Mouse (Mus musculus): ENCODE measurements around the gene Bbs7. TPM values are rescaled to one million over a fixed set of nuclear protein-coding genes. Genes with fewer than 3 reads are reported as not detected.
A peak's percentile ranks its signal among the peaks of the same experiment; 100 is the strongest.
"Not testable (repeated sequence)": the region's sequence is repeated elsewhere in the genome, so short reads cannot be mapped to it uniquely, and the experiment has no call there.

Gene Bbs7
- 14.2 and 21.6 TPM in 2 replicates for polyA plus RNA-seq (2014; fragmentation: Nextera tagmentation; extraction: Ambion mirVana)

DNA sequence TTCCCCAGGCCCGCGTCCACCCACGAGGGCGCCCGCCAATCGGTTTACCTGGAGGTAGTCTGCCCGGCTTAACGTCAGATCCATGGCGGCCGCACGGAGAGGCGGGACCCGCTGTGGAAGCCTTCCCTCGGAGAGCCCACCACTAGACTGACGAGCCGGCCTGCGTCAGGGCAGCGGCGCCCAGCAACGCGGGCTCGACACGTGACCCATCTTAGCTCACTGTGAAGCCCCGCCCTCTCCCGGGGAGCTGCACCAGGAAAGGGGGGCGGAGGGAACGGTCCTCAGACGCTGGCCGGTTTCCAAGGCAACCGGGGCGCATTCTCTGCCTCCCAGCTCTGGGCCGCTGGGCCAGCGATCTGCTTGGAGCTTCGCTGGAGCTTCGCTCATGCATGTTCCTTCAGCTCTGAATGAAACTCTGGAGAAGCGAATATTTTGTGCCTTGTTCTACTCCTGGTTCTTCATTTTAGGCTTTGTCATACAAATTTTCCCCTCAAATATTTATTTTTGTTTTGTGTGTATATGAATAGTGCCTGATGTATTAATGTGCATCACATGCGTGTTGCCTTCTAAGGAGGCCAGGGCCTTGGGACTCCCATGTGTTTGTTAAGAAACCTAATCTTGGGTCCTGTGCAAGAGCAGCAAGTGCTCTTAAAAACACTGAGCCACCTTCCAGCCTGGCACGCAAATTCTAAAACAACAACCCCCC, at the start of gene Bbs7:
TSS of gene Bbs7 (minus strand) at position 276 of the 706 bp plus-strand sequence.
- Histone ChIP-seq H3K4me2 (ENCODE audit: low read length) (peak within 1 kb of the TSS; percentile 68), H3K4me3 (replicated peaks; ENCODE audit: low read depth, low read length) (peak within 1 kb of the TSS; percentile 70), H3K36me3 (ENCODE audit: control insufficient read depth, insufficient read depth, low read length) (0 out of 2 replicates have a peak, but pooled peaks cover 2% of the 10 kb centered on the region), H3K27me3 (ENCODE audit: control insufficient read depth, insufficient read depth, low read length) (no peaks in the 10 kb centered on the region), H3K9me3 (ENCODE audit: control insufficient read depth, low read length) (no peaks in the 10 kb centered on the region), H3K4me1 (ENCODE audit: control insufficient read depth, insufficient read depth, low read length) (no peaks in the 10 kb centered on the region; the same call in 1 of the 2 replicates), H3K27ac (replicated peaks; ENCODE audit: low read depth, low read length) (peak within 1 kb of the TSS; percentile 86), H3K9ac (replicated peaks; ENCODE audit: low read length) (peak within 1 kb of the TSS; percentile 84)
- ATAC-seq (ENCODE audit: low FRiP score, low TSS enrichment) (peak; percentile 100), DNase-seq (peak; percentile 100)
- whole genome bisulfite sequencing, result 4% methylated on average over 38 of the region's 38 CpGs

DNA sequence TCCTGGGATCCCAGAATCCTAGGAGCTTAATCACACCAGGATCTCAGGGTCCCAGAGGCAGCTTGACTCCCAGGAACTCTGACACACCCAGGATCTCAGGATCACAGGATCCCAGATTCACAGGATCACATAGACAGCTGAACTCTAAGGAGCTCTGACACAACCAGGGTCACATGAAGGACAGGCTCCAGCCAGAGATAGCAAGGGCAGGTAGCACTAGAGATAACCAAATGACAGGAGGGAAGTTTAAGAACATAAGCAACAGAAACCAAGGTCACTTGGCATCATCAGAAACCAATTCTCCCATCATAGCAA, 31.9 kb upstream of the Bbs7 start:
- H3K4me3 ChIP-seq (replicated peaks; ENCODE audit: low read depth, low read length); H3K4me1 ChIP-seq (ENCODE audit: control insufficient read depth, insufficient read depth, low read length); DNase-seq; H3K4me2 ChIP-seq (ENCODE audit: low read length); H3K27ac ChIP-seq (replicated peaks; ENCODE audit: low read depth, low read length); H3K27me3 ChIP-seq (ENCODE audit: control insufficient read depth, insufficient read depth, low read length); H3K9ac ChIP-seq (replicated peaks; ENCODE audit: low read length); H3K9me3 ChIP-seq (ENCODE audit: control insufficient read depth, low read length); ATAC-seq (ENCODE audit: low FRiP score, low TSS enrichment); H3K36me3 ChIP-seq (ENCODE audit: control insufficient read depth, insufficient read depth, low read length): not testable (repeated sequence)

DNA sequence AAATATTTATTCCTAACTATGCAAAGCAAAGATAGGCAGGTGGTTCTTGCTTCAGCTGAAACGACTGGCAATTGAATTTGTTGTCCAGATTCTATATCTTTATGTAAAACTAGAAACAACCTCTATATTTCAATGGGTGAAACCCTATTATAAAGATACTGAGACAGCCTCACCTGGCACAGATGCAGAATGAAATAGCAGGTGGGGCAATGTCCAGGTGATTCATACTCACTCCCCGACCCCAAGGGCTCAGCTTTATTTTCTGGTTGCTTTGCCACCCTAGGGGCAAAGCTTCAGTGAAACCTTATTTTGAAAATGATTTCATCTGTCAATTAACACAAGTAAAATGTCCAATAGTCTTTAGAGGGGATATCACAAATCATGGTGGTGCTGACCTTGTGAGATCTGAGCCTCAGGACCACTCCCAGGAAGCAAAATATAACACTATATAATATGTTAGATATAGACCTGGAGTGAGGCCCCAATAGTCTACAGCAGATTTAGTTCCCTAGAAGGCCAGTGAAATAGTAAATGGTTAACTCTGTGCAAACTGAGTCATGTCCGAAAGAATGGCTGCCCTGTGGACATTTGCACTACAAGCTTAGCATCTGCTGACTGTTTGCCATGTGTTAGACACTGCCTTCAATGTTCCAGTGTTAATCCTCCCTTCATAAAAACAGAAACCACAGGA, 31.4 kb upstream of the Bbs7 start:
- H3K9me3 ChIP-seq (ENCODE audit: control insufficient read depth, low read length), result no peaks in the 10 kb centered on the region
- ATAC-seq (ENCODE audit: low FRiP score, low TSS enrichment) (no peak), DNase-seq (no peak)
- H3K9ac ChIP-seq (replicated peaks; ENCODE audit: low read length), result no peak overlapping the region
- H3K27ac ChIP-seq (replicated peaks; ENCODE audit: low read depth, low read length), result no peak overlapping the region
- H3K4me3 ChIP-seq (replicated peaks; ENCODE audit: low read depth, low read length), result no peak overlapping the region
- H3K4me1 ChIP-seq (ENCODE audit: control insufficient read depth, insufficient read depth, low read length), result no peaks in the 10 kb centered on the region
- H3K4me2 ChIP-seq (ENCODE audit: low read length), result no peak overlapping the region
- no peaks in the 10 kb centered on the region for H3K36me3 ChIP-seq (ENCODE audit: control insufficient read depth, insufficient read depth, low read length)
- no peaks in the 10 kb centered on the region for H3K27me3 ChIP-seq (ENCODE audit: control insufficient read depth, insufficient read depth, low read length)
- WGBS, result 87% methylated on average over 3 of the region's 3 CpGs

DNA sequence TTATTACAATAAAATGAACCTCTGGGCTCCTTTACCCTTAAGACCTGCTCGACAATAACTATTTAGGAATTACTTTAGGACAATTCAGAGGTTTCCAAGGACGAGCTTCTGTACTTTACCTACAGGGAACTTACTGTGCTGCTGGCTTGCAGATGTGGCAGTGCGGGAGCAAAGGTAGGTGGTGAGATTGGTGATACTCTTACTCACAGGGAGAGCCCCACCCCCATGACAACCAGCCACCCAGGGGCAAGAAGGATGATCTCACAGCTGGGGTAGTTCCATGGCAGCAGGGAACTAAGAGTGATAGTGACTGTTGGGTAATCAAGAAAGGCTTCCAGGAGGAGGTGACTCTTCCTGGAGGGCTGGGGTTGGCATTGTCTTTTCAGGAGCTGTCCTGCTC, 30.1 kb upstream of the Bbs7 start:
- WGBS, result 81% methylated on average over 3 of the region's 3 CpGs
- Histone ChIP-seq H3K27ac (replicated peaks; ENCODE audit: low read depth, low read length) (no peak overlapping the region), H3K4me2 (ENCODE audit: low read length) (no peak overlapping the region), H3K4me3 (replicated peaks; ENCODE audit: low read depth, low read length) (no peak overlapping the region), H3K4me1 (ENCODE audit: control insufficient read depth, insufficient read depth, low read length) (no peaks in the 10 kb centered on the region), H3K36me3 (ENCODE audit: control insufficient read depth, insufficient read depth, low read length) (no peaks in the 10 kb centered on the region), H3K9ac (replicated peaks; ENCODE audit: low read length) (no peak overlapping the region), H3K27me3 (ENCODE audit: control insufficient read depth, insufficient read depth, low read length) (no peaks in the 10 kb centered on the region), H3K9me3 (ENCODE audit: control insufficient read depth, low read length) (no peaks in the 10 kb centered on the region)
- no peak for ATAC-seq (ENCODE audit: low FRiP score, low TSS enrichment)
- no peak for DNase-seq

DNA sequence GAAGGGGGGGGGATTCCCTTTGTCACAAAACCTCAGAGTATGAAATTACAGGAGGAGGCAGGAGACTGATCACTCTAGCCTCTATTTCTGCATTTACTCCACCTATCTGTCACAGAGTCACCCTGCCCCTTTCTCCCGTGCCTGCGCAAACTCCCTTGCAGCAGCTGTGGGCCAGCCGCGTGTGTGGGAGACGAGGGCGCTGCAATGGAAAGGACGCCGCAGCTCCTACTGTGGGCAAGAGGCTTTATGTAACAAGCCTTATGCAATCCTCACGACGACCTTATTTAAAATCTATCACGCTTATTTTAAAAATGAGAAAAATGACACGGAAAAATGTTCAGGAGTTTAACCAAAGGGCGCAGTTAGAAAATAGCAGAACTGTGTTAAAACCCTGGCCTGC, 29.5 kb upstream of the Bbs7 start:
- Histone ChIP-seq H3K9me3 (ENCODE audit: control insufficient read depth, low read length) (no peaks in the 10 kb centered on the region), H3K4me3 (replicated peaks; ENCODE audit: low read depth, low read length) (no peak overlapping the region), H3K4me2 (ENCODE audit: low read length) (no peak overlapping the region), H3K27me3 (ENCODE audit: control insufficient read depth, insufficient read depth, low read length) (no peaks in the 10 kb centered on the region), H3K9ac (replicated peaks; ENCODE audit: low read length) (no peak overlapping the region), H3K4me1 (ENCODE audit: control insufficient read depth, insufficient read depth, low read length) (no peaks in the 10 kb centered on the region), H3K27ac (replicated peaks; ENCODE audit: low read depth, low read length) (no peak overlapping the region), H3K36me3 (ENCODE audit: control insufficient read depth, insufficient read depth, low read length) (no peaks in the 10 kb centered on the region)
- ATAC-seq (ENCODE audit: low FRiP score, low TSS enrichment) (no peak), DNase-seq (no peak)
- 77% methylated on average over 13 of the region's 13 CpGs for WGBS

DNA sequence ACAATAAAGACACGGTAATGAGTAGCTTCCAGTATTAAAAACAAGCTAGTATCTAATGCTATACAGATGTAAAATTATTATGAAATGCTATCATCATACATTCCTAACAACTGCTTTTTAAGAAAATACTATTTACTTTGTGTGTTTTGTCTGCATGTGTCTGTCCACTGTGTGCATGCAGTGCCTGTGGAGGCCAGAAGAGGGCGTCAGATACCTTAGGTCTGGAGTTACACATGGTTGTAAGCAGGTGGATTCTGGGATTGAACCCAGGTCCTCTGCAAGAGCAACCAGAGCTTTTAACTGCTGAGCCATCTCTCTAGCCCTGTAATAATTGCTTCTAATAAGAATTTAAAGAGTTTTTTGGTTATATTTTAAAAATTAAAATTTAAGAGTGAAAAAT, 27.5 kb upstream of the Bbs7 start:
- WGBS, result 64% methylated on average over 2 of the region's 2 CpGs
- no peak for DNase-seq

DNA sequence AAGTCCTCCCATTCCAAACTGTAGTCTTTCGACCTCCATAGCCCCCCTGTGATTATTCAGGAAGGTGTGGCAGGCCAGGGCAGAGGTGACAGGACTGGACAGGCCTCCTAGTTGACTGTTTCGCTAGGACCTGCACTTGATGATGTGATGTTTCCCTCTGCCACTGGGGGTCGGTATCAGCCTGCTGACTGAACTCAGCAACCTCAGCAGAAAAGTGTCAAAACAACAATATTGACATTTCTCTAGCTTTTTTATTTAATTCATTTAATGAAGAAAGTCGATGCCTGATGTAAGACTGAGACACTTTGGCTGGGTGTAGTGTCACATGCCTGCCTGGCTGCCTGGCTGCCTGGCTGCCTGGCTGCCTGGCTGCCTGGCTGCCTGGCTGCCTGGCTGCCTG, 22.2 kb upstream of the Bbs7 start:
- Histone ChIP-seq H3K27ac (replicated peaks; ENCODE audit: low read depth, low read length) (no peak overlapping the region), H3K9me3 (ENCODE audit: control insufficient read depth, low read length) (no peaks in the 10 kb centered on the region), H3K9ac (replicated peaks; ENCODE audit: low read length) (no peak overlapping the region), H3K4me1 (ENCODE audit: control insufficient read depth, insufficient read depth, low read length) (no peaks in the 10 kb centered on the region), H3K4me3 (replicated peaks; ENCODE audit: low read depth, low read length) (no peak overlapping the region), H3K36me3 (ENCODE audit: control insufficient read depth, insufficient read depth, low read length) (no peaks in the 10 kb centered on the region), H3K27me3 (ENCODE audit: control insufficient read depth, insufficient read depth, low read length) (no peaks in the 10 kb centered on the region), H3K4me2 (ENCODE audit: low read length) (no peak overlapping the region)
- 23% methylated on average over 4 of the region's 4 CpGs for WGBS
- DNase-seq (peak; percentile 76), ATAC-seq (ENCODE audit: low FRiP score, low TSS enrichment) (peak; percentile 77)

More for the DNA sequence above, 27.5 kb upstream of the Bbs7 start:
- H3K4me1 ChIP-seq (ENCODE audit: control insufficient read depth, insufficient read depth, low read length), result no peaks in the 10 kb centered on the region
- no peaks in the 10 kb centered on the region for H3K36me3 ChIP-seq (ENCODE audit: control insufficient read depth, insufficient read depth, low read length)
- ATAC-seq (ENCODE audit: low FRiP score, low TSS enrichment), result no peak
- H3K9ac ChIP-seq (replicated peaks; ENCODE audit: low read length), result no peak overlapping the region
- no peaks in the 10 kb centered on the region for H3K27me3 ChIP-seq (ENCODE audit: control insufficient read depth, insufficient read depth, low read length)
- no peaks in the 10 kb centered on the region for H3K9me3 ChIP-seq (ENCODE audit: control insufficient read depth, low read length)
- no peak overlapping the region for H3K4me3 ChIP-seq (replicated peaks; ENCODE audit: low read depth, low read length)
- H3K27ac ChIP-seq (replicated peaks; ENCODE audit: low read depth, low read length), result no peak overlapping the region
- H3K4me2 ChIP-seq (ENCODE audit: low read length), result no peak overlapping the region

DNA sequence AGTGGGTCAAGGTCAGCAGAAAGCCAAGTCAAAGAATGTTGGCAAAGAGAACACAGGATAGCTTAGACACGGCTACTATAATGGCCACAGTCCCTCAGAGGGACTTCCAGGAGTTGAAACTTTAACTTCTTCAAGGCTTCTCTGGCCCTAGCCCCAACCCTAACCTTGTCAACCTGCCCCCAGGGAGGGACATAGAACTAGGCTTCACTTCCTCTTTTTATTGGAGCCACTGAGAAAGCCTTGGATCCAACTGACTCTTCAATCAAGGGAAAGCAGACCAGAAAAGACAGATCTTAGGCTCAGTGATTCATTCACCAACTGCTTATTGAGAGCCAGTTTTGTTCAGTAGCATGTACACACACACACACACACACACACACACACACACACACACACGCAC, 13.5 kb upstream of the Bbs7 start:
- H3K4me3 ChIP-seq (replicated peaks; ENCODE audit: low read depth, low read length), result no peak overlapping the region
- DNase-seq (no peak), ATAC-seq (ENCODE audit: low FRiP score, low TSS enrichment) (no peak)
- no peak overlapping the region for H3K27ac ChIP-seq (replicated peaks; ENCODE audit: low read depth, low read length)
- no peak overlapping the region for H3K4me2 ChIP-seq (ENCODE audit: low read length)
- H3K4me1 ChIP-seq (ENCODE audit: control insufficient read depth, insufficient read depth, low read length), result no peaks in the 10 kb centered on the region
- WGBS, result 78% methylated on average over 2 of the region's 2 CpGs
- H3K36me3 ChIP-seq (ENCODE audit: control insufficient read depth, insufficient read depth, low read length), result no peaks in the 10 kb centered on the region
- H3K9ac ChIP-seq (replicated peaks; ENCODE audit: low read length), result no peak overlapping the region
- H3K27me3 ChIP-seq (ENCODE audit: control insufficient read depth, insufficient read depth, low read length), result no peaks in the 10 kb centered on the region
- H3K9me3 ChIP-seq (ENCODE audit: control insufficient read depth, low read length), result no peaks in the 10 kb centered on the region

DNA sequence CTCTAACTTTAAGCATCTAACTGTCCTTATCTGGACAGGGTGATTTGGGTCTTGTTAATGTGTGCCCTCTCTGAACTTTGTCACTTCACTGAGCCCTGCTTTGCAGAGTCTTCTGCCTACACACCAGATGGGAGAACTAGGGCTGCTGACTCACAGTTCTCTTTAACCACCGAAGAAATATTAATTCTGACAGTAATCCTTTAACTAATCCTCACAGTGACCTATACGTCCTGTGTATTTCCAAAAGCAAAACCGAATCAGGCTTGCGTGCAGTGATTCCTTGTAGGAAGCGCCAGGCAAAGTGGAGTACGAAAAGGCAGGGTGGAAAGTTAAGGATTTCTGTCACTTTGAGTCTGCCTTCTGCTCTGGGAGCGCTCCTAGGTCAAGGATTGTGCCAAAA, 4.9 kb upstream of the Bbs7 start:
- Histone ChIP-seq H3K27me3 (ENCODE audit: control insufficient read depth, insufficient read depth, low read length) (no peaks in the 10 kb centered on the region), H3K9me3 (ENCODE audit: control insufficient read depth, low read length) (no peaks in the 10 kb centered on the region), H3K4me2 (ENCODE audit: low read length) (no peak overlapping the region), H3K36me3 (ENCODE audit: control insufficient read depth, insufficient read depth, low read length) (no peaks in the 10 kb centered on the region), H3K4me1 (ENCODE audit: control insufficient read depth, insufficient read depth, low read length) (no peaks in the 10 kb centered on the region; the same call in 1 of the 2 replicates), H3K9ac (replicated peaks; ENCODE audit: low read length) (no peak overlapping the region), H3K27ac (replicated peaks; ENCODE audit: low read depth, low read length) (no peak overlapping the region), H3K4me3 (replicated peaks; ENCODE audit: low read depth, low read length) (no peak overlapping the region)
- WGBS, result 58% methylated on average over 7 of the region's 7 CpGs
- DNase-seq (no peak), ATAC-seq (ENCODE audit: low FRiP score, low TSS enrichment) (no peak)

Measured in midbrain, embryonic 14.5 days (tissue).